Mouse (Mus musculus): ENCODE data around the gene 1700021F05Rik.

The 1700021F05Rik gene

GRCm38 (mm10) chr10:43481179-43481578 lies 59.6 kb downstream of the 1700021F05Rik start:
- no peak for DNase-seq

GRCm38 (mm10) chr10:43480227-43480849 lies 60.5 kb downstream of the 1700021F05Rik start:
- DNase-seq = no peak

- DNase-seq = peak; percentile 71
Observed at GRCm38 (mm10) chr10:43479436-43480157, 61.2 kb downstream of the 1700021F05Rik start.

GRCm38 (mm10) chr10:43478751-43479435 lies 61.9 kb downstream of the 1700021F05Rik start, which contains the start of gene Bend3:
Gene Bend3, plus strand, starts transcription at chr10:43478831.
- DNase-seq = peak; percentile 76

GRCm38 (mm10) chr10:43477865-43478681 lies 62.7 kb downstream of the 1700021F05Rik start:
- peak; percentile 58 for DNase-seq

- no peak for DNase-seq
Observed at GRCm38 (mm10) chr10:43477459-43477858, 63.3 kb downstream of the 1700021F05Rik start.

GRCm38 (mm10) chr10:43475376-43475775 lies 65.4 kb downstream of the 1700021F05Rik start:
- DNase-seq = peak; percentile 58

All from right cerebral cortex, postnatal 4 days (tissue).